Mouse (Mus musculus) lung, postnatal 0 days (tissue): Measurements from ENCODE around the gene Hils1.

Experiments
- CTCF ChIP-seq: IDR thresholded peaks from 2 replicates; pipeline ENCODE4 v1.5.1; 2016; ENCODE audit warnings: antibody characterized with exemption, mild to moderate bottlenecking
- EP300 ChIP-seq: IDR thresholded peaks from 2 replicates; pipeline ENCODE4 v1.6.1; 2016; ENCODE audit warnings: antibody characterized with exemption, mild to moderate bottlenecking, control low read depth

- TF ChIP-seq EP300 (no peak), CTCF (no peak)
Measured at GRCm38 (mm10) chr11:95007418-95007817, 40.0 kb downstream of the Hils1 start.
